Mouse (Mus musculus) cerebellum, adult 11 months (tissue): ENCODE data around the gene Rhox2h.
"Not testable (repeated sequence)": the region's sequence is repeated elsewhere in the genome, so short reads cannot be mapped to it uniquely, and the experiment has no call there.

Experiments
- DNase-seq: peaks from one replicate; pipeline ENCODE4 v3.0.0; 2022

Gene Rhox2h

DNA sequence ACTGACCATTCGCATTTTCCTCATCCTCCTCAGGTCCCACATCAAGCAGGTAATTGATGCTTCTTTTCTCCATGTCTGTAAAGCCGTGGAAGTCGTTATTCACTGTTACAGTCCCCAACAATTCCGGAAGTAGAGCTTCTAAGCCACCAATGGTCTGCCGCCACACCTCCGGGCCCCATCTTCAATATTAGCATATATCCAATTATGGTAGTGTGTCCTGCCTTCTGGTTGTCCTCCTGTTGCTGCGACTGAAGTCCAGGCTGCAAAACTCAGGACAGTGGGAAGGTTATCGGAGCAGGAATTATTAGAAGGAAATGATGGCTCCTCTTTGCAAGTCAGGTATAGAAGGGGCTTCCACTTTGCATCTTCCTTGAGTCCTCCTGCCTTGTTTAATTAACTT lies at the start of gene Rhox2h:
TSS of gene Rhox2h (minus strand) at position 101 of the 400 bp plus-strand sequence.
- DNase-seq: not testable (repeated sequence)

DNA sequence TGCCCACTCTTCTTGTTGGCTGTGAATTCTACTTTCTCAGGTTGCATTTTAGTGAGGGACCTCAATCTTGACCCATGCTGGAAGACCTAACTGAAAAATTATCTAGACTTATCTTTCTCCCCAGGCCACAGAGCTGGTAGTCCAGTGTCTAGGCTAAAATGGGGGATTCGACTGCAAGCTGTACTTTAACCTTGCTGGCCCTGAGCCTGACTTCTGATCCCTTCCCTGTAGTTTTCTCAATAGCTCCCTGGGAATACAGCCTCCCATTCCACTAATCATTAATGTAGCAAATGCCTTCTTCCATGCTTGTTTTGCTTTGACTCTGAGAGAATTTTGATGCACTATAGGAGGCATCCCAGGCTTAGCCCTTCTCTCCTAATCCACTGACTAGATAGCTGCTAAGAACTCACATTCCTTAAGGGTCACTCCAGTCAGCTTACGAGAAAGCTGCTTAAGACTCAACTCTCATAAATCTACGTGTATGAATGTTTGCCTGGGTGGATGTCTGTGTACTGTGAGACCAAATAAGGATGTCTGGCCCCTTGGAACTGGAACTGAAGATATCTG lies 28.8 kb upstream of the Rhox2h start:
- no peak for DNase-seq

DNA sequence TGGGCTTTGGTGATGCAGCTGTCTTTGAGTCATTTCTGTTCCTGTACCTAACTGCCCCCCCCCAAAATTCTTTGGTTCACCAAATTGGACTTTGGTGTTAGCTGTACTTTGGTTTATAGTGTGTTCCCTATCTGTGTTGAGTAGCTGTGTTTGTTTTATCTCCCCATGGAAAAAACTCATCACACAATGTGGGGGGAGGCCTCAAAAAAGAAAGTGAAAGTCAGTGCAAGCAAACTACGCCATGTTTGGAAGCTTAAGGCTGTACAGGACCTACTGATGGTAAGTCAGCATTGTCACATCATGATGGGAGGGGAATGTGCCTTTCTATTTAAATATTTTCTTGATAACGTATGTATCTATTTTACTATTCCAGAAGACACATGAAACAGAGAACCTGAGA lies 19.2 kb upstream of the Rhox2h start:
- no peak for DNase-seq

DNA sequence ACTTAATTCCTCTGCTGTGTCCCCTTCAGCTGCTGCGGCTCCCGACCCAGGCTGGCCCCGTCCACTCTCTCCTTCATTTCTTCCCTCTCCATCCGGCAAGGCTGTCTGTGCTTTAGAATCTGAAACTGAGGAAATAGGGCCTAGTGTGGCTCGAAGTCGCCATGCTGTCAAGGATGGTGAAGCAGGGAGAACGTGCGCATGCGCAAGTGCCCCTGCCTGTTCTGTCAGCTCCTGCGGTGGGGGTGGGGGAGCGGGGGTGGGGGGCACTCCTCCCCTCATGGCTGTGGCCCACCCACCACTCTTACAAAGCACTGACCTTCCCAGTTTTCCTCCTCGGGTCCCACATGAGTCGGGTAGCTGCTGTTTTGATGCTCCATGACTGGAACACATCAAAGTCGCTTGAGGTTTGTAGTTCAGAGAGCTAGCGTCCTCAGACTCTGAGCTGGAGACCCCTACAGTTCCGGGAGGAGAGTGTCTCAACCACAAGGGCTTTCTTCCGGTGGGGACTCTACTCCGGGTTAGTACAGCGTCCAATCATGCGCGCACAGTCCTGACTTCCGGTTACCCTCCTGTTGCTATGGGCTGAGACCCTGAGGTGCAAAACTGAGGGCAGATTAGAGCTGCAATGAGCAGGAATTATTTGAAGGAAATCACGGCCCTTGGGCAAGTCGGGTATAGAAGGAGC lies 10.1 kb upstream of the Rhox2h start:
- no peak for DNase-seq

DNA sequence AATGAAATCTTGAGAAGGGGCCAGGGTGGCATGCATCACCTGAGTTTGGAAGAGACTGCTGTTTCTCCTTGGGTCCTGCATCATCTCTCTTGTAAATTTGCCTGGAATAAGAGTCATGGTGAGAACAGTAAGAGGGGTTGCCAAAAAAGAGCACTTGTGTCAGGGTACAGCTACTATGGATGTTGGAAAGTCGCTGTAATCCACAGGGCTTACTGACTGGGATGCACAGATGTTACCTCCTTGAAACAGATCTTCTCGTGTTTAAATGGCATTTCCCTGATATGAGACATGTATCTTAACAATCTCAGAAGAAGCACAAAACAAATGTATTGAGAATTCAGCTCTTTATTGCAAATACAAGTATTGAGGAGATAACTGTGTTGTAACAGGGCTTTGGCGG lies 4.4 kb downstream of the Rhox2h start, which contains the start of gene Rhox3h:
TSS of gene Rhox3h (minus strand) at position 101 of the 400 bp plus-strand sequence.
- DNase-seq: not testable (repeated sequence)

DNA sequence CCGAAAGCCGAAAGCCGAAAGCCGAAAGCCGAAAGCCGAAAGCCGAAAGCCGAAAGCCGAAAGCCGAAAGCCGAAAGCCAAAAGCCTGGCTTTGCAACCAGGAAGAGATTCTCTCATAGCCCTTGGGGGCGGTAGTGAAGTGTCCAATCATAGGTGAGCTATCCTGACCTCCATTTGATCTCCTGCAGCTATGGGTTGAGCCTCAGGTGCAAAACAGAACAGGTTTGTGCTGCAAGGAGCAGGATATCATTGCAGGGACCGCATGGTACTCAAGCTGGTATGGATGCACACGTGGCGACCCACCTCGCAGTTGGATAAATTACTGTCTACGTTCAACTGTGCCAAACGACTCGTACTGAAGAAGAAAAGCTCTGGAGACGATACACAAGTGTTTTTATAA lies 21.9 kb downstream of the Rhox2h start, which contains the start of gene Rhox4g:
TSS of gene Rhox4g (minus strand) at position 101 of the 400 bp plus-strand sequence.
- not testable (repeated sequence) for DNase-seq

DNA sequence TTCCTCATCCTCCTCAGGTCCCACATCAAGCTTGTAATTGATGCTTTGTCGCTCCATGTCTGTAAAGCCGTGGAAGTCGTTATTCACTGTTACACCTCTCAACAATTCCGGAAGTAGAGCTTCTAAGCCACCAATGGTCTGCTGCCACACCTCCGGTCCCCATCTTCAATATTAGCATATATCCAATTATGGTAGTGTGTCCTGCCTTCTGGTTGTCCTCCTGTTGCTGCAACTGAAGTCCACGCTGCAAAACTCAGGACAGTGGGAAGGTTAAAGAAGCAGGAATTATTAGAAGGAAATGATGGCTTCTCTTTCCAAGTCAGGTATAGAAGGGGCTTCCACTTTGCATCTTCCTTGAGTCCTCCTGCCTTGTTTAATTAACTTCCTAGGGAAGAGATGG lies 29.7 kb downstream of the Rhox2h start, which contains the start of gene Rhox2g:
TSS of gene Rhox2g (minus strand) at position 101 of the 400 bp plus-strand sequence.
- not testable (repeated sequence) for DNase-seq

DNA sequence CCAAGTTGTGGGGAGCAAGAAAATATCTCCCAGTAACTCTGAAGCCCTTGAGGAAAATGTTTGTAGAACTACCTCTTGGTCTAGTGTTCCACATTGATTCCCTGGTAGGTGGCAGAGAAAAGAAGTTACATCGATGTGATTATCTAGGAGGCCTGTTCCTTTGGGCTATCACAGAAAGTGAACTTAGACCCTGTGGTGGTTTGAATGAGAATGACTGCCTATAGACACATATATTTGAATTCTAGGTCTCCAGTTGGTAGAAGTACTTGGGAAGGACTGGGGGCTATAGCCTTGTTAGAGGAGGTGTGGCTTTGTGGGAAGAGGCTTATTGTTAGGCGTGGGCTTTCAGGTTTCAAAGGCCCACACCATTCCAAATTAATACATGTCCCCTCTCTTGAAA lies 44.6 kb downstream of the Rhox2h start, which contains the start of gene Rhox3g:
TSS of gene Rhox3g (minus strand) at position 101 of the 400 bp plus-strand sequence.
- DNase-seq: not testable (repeated sequence)
